Mouse (Mus musculus): Measurements from ENCODE around the gene Crym. TPM values are rescaled to one million over a fixed set of nuclear protein-coding genes. Genes with fewer than 3 reads are reported as not detected.

The Crym gene
- polyA plus RNA-seq, 1 experiment from 2014 or later, result 109 TPM

DNA sequence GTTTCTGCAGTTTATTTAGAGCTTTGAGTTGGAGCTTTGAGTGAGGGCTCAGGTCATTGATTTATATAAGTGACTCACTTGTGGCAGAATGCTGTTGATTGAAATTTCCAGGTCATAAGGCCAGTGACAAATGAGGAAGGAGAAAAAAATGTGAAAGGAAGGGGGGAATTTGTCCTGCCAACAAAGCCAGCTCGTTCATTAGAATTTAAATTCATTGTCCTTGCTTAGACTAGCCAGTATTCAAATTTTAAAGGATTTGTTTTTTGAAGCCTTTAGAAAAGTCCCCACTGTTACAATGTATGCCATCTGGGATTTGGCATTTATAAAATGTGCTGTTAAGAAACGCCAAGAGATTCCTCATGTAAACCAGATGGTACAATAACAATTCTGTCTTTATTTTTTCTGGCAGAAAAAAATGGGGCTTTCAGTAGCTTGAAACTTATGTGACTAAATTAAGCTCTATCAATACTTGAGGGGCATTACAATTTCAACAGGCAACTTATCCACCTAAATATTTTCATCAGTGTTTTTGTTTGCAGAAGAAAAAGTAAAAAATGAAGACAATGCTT is 45.0 kb downstream of the Crym start:
- Histone ChIP-seq H3K4me2 (replicated peaks) (no peak overlapping the region), H3K27ac (no peak overlapping the region), H3K36me3 (no peaks in the 10 kb centered on the region), H3K4me3 (no peak overlapping the region), H3K4me1 (peaks cover 23% of the 10 kb centered on the region), H3K27me3 (no peaks in the 10 kb centered on the region), H3K9ac (no peak overlapping the region), H3K9me3 (no peaks in the 10 kb centered on the region)
- 14% methylated on average over 2 of the region's 2 CpGs for WGBS
- no peak for ATAC-seq (ENCODE audit: insufficient number of reproducible peaks, insufficient read depth, low FRiP score, low TSS enrichment)

GRCm38 (mm10) chr7:120150898-120151297 is 51.0 kb downstream of the Crym start:
- no peaks in the 10 kb centered on the region for H3K9me3 ChIP-seq
- 78% methylated on average over 2 of the region's 2 CpGs for WGBS
- no peak overlapping the region for H3K4me3 ChIP-seq
- H3K4me2 ChIP-seq (replicated peaks), result no peak overlapping the region
- H3K27me3 ChIP-seq, result no peaks in the 10 kb centered on the region
- H3K4me1 ChIP-seq, result 0 out of 2 replicates have a peak, but pooled peaks cover 5% of the 10 kb centered on the region
- H3K9ac ChIP-seq, result no peak overlapping the region
- ATAC-seq (ENCODE audit: insufficient number of reproducible peaks, insufficient read depth, low FRiP score, low TSS enrichment), result no peak
- no peaks in the 10 kb centered on the region for H3K36me3 ChIP-seq
- H3K27ac ChIP-seq, result no peak overlapping the region

GRCm38 (mm10) chr7:120150257-120150656 is 51.7 kb downstream of the Crym start:
- no peak overlapping the region for H3K9ac ChIP-seq
- H3K4me3 ChIP-seq, result no peak overlapping the region
- H3K36me3 ChIP-seq, result no peaks in the 10 kb centered on the region
- H3K4me1 ChIP-seq, result 0 out of 2 replicates have a peak, but pooled peaks cover 5% of the 10 kb centered on the region
- no peak overlapping the region for H3K4me2 ChIP-seq (replicated peaks)
- no peaks in the 10 kb centered on the region for H3K27me3 ChIP-seq
- ATAC-seq (ENCODE audit: insufficient number of reproducible peaks, insufficient read depth, low FRiP score, low TSS enrichment), result no peak
- no peaks in the 10 kb centered on the region for H3K9me3 ChIP-seq
- no peak overlapping the region for H3K27ac ChIP-seq
- WGBS, result 11% methylated on average over 3 of the region's 3 CpGs

DNA sequence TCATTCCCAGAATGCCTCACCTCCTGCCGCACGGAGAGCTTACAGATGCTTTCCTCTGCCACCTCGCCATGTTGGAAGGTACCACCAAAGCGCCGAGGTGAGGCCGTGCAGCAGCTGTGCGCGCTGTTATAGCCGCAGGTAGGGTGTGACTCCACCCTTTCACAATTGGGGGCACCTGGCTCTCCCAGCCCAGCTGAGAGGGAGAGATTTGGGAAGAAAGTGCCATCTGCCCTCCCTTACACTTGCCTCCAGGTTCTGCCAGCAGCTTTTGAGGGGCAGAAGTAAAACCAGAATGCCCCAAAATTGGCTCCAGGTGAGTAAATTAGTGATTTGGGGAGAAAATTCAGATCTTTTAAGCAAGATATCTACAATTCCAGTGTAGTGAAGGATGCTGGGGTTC is 56.7 kb downstream of the Crym start, which contains the start of gene Zp2:
TSS of gene Zp2 (minus strand) at position 101 of the 400 bp plus-strand sequence.
- Histone ChIP-seq H3K9me3 (no peaks in the 10 kb centered on the region), H3K4me3 (no peak within 1 kb of the TSS), H3K36me3 (no peaks in the 10 kb centered on the region), H3K9ac (no peak within 1 kb of the TSS), H3K4me2 (replicated peaks) (no peak within 1 kb of the TSS), H3K27me3 (no peaks in the 10 kb centered on the region), H3K27ac (no peak within 1 kb of the TSS), H3K4me1 (0 out of 2 replicates have a peak, but pooled peaks cover 1% of the 10 kb centered on the region)
- no peak for ATAC-seq (ENCODE audit: insufficient number of reproducible peaks, insufficient read depth, low FRiP score, low TSS enrichment)
- whole genome bisulfite sequencing, result 71% methylated on average over 9 of the region's 9 CpGs

DNA sequence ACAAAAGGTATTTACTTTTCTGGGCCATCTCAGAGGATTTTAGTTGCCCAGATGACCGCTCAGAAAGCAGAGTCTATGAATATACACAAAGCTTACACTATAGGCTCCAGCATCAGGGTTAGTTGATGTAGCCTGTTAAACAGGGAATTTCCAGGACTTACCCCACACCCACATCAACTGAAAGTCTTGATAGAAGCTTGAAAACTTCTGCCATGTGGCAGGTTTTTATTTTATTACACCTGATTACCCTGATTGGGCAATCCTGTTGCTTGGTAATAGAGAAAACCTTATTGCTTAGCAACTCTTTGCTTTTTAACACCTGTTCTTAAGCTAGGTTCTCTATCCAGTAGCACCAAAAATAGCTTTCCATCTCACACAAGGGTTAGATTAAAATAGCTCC is 59.2 kb downstream of the Crym start:
- H3K27ac ChIP-seq, result no peak overlapping the region
- H3K4me2 ChIP-seq (replicated peaks), result no peak overlapping the region
- no peak overlapping the region for H3K4me3 ChIP-seq
- H3K4me1 ChIP-seq, result no peaks in the 10 kb centered on the region
- ATAC-seq (ENCODE audit: insufficient number of reproducible peaks, insufficient read depth, low FRiP score, low TSS enrichment), result no peak
- 86% methylated on average over 1 of the region's 1 CpGs for WGBS
- no peaks in the 10 kb centered on the region for H3K36me3 ChIP-seq
- no peak overlapping the region for H3K9ac ChIP-seq
- H3K27me3 ChIP-seq, result no peaks in the 10 kb centered on the region
- no peaks in the 10 kb centered on the region for H3K9me3 ChIP-seq

Other genes with a start within 250 kb of the Crym start
- gene Dnah3, start 106.8 kb downstream of the Crym start, polyA plus RNA-seq (2016; fragmentation: Nextera tagmentation; extraction: Ambion mirVana), result not detected in 2 replicates
- 27.1 and 27.4 TPM in 2 replicates for gene Tmem159, start 99.8 kb downstream of the Crym start, polyA plus RNA-seq (2016; fragmentation: Nextera tagmentation; extraction: Ambion mirVana)
- gene Zp2, start 56.8 kb downstream of the Crym start, polyA plus RNA-seq (2016; fragmentation: Nextera tagmentation; extraction: Ambion mirVana), result 0.10 TPM in 1 of 2 replicates, not detected in the other
- gene Anks4b, start 28.3 kb downstream of the Crym start, polyA plus RNA-seq (2016; fragmentation: Nextera tagmentation; extraction: Ambion mirVana), result 0.10 TPM in 1 of 2 replicates, not detected in the other
- gene Abca14, start 1.9 kb upstream of the Crym start, polyA plus RNA-seq (2016; fragmentation: Nextera tagmentation; extraction: Ambion mirVana), result not detected in 2 replicates
- gene Abca15, start 126.6 kb upstream of the Crym start, polyA plus RNA-seq (2016; fragmentation: Nextera tagmentation; extraction: Ambion mirVana), result not detected in 2 replicates
- 0.08 TPM in 1 of 2 replicates, not detected in the other for gene Abca16, start 207.5 kb upstream of the Crym start, polyA plus RNA-seq (2016; fragmentation: Nextera tagmentation; extraction: Ambion mirVana)